Mouse (Mus musculus): ENCODE measurements around the gene Ptpn12.
A peak's percentile ranks its signal among the peaks of the same experiment; 100 is the strongest.

The Ptpn12 gene

DNA sequence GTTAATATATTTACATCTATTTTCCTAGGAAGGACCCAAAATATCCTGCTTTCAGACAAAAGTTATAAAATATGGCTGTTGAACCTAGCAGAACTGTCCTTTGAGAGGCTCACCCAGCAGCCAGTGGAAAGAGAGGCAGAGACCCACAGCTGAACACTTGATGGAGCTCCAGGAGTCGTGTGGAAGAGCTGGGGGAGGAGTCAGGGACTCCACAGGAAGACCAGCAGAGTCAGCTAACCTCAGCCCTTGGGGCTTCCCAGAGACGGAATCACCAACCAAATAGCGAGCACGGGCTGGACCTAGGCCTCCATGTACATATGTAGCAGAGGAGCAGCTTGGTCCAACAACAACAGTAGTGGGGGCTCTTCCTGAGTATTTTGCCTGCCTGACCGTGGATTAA, 38.6 kb downstream of the Ptpn12 start:
- peak; percentile 21 to 29 for DNase-seq

GRCm38 (mm10) chr5:21010908-21011307, 44.8 kb downstream of the Ptpn12 start:
- no peak for DNase-seq

DNA sequence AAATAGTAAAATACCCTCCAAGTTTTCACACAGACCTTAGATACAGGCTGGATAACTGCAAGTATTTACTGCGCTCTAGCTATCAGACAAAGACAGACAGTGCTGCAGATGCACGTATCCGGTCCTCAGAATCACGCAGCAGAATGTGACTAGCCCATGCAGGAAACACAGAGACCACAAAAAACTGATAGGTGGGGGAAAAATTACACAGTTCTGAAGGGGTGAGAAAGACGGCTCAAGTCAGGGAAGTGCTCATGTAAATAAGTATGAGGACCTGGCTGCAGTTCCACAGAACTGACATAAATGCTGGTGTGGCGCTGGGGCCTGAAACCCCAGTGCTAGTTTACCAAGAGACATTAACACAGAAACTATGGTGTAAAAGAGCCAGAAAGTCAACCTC, 53.0 kb downstream of the Ptpn12 start:
- no peak for DNase-seq

DNA sequence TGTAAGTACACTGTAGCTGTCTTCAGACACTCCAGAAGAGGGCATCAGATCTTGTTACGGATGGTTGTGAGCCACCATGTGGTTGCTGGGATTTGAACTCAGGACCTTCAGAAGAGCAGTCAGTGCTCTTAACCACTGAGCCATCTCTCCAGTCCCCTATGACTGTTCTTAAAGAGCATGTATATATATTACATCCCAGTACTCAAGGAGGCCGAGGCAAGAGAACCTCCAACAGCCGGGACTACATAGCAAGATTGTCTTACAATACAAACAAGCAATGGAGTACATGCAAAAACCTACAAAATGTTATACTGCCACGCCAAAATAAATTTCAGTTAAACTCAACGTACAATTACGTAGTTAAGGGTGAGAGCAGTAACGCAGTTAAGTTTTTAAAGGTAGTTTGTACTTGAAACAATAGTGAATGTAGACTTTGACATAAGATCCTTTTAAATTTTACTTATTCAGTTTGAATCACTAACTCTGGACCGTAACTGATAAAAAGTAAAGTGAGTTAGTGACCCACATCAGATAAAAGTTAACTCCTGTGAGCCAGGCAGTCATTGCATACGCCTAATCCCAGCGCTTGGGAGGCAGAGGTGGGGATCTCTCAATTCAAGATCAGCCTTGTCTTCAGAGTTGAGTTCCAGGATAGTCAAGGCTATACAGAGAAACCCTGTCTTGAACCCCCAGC, 53.9 kb downstream of the Ptpn12 start:
- DNase-seq: no peak

- no peak for DNase-seq
Observed at GRCm38 (mm10) chr5:20998427-20998826, 57.3 kb downstream of the Ptpn12 start.

DNA sequence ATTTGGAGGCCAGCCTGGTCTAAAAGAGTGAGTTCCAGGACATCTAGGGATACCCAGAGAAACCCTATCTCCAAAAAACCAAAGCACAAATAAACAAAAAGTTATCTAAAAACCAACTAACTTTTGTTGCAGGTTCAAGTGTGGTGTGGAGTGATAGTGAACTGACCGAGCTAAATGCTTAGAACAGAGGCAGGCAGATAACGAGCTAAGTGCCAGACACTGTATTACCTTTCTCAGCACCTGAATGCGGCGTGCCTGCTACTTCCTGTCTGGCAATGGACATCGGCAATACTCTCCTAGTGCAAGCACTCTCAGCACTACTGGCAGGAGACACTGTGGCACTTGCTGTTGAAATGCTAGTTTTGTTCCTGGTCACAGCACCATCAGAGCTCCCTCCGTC, 58.2 kb downstream of the Ptpn12 start:
- DNase-seq: no peak

GRCm38 (mm10) chr5:20990062-20990809, 65.5 kb downstream of the Ptpn12 start:
- DNase-seq: no peak

DNA sequence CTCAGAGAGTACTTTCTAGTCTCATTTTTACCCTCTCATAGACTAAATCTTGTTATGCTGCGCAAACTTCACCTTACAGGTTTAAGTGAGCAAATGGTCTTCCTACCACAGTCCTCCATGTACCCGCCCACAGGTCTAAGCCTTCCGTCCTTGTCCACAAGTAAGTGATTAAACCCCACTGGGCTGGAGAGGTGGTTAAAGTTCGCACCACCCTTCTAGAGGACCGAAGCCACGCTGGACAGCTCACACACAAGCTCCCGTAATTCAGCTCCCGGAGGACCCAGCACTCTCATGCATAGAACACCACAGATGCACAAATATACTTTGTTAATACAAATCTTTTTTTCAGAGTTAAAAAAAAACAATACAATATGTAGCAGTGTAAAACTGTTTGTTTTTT, 69.4 kb downstream of the Ptpn12 start:
- no peak for DNase-seq

- DNase-seq: no peak
Observed at GRCm38 (mm10) chr5:20983505-20983904, 72.2 kb downstream of the Ptpn12 start.

GRCm38 (mm10) chr5:20974690-20975089, 81.0 kb downstream of the Ptpn12 start:
- no peak for DNase-seq

DNA sequence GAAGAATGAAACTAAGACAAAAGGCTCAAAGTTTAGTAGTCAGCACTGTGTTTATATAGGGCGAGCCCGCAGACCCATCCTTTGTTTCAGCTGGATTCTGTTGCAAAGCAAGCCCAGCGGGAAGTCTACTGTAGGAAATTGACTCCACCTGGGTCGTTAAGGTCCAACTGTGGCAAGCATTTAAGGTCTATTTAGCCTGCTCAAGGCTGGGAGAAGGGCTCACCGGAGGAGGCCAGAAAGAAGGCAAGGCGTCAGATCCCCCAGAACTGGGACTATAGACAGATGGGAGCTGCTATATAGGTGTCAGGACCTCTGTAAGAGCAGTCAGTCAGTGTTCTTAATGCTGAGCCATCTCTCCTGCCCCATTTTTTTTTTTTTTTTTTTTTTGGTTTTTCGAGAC, 81.7 kb downstream of the Ptpn12 start:
- DNase-seq: no peak

DNA sequence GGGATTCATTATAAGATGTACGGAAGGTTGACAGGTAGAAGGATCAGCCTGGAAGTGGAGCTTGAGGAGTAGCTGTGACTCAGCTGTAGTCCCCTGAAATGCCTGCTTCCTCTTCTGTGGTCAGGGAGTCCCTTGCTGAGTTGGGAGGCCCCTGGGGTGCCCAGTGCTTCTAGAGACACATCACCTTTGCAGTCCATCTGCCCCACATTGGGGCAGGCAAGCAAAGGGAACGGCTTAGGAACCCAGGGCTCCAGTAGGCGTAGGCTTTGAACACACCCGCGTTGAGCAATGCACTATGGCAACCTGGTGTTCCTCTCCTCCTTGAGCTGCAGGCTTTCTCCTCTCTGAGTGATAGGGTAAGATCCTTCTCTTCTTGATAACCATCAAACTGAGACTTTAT, 82.6 kb downstream of the Ptpn12 start:
- no peak for DNase-seq

GRCm38 (mm10) chr5:20968963-20969362, 86.7 kb downstream of the Ptpn12 start:
- DNase-seq: peak; percentile 54 to 61

- DNase-seq: no peak
Observed at GRCm38 (mm10) chr5:20968493-20968892, 87.2 kb downstream of the Ptpn12 start.

GRCm38 (mm10) chr5:20967942-20968341, 87.8 kb downstream of the Ptpn12 start:
- no peak for DNase-seq

DNA sequence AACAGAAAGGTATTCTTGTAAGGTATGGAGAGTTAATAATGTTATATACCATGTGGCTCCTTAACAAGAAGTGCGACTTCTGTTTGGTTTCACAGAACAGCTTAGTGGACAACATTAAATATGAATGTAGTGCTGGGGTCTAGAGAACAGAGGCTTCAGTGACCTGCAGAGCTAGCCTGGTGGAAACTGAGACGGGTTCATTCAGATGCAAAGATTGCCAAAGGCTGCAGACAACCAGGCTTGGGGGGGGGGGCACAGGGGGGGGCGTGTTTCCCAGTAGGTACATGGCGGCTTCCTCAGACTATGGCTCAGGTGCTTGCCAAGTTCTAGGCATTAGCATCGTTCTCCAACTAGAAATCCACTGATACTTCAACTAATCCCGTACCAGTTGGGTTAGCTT, 91.3 kb downstream of the Ptpn12 start:
- no peak for DNase-seq

- DNase-seq: no peak
Observed at GRCm38 (mm10) chr5:20963295-20963694, 92.4 kb downstream of the Ptpn12 start.

DNA sequence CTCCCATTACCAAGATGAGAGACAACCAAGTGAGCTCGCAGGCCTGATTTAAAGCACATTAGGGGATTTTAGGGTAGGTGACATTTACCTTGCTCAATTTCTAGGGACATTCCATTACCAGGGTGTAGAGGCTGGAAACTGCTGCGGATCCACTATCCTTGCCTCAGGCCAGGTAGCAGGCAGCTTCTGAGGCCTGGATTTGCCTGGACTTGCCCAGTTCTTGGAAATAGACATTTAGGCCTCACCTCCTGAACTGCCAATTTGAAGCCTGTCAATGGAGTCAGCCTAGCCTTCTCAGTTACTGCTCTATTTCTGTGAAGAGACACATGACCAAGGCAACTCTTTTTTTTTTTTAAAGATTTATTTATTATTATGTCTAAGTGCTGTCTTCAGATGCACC, 94.8 kb downstream of the Ptpn12 start:
- no peak for DNase-seq

DNA sequence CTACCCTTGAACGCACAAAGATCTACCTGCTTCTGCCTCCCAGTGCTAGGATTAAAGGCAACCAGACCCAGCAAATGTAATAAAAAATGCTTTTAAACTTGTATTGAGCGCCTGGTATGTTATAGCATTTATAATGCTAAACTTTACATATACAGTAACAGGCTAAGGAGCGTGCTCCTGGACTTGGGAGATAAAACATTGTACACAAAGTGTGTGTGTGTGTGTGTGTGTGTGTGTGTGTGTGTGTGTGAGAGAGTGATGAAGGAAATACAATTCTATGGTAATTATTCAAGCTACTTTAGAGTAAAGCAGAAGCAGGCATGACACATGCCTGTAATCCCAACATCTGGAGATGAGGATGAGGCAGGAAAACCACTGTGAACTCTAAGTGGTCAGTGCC, 99.4 kb downstream of the Ptpn12 start, which contains the start of gene Rsbn1l:
TSS of gene Rsbn1l (minus strand) at position 101 of the 400 bp plus-strand sequence.
- DNase-seq: no peak

DNA sequence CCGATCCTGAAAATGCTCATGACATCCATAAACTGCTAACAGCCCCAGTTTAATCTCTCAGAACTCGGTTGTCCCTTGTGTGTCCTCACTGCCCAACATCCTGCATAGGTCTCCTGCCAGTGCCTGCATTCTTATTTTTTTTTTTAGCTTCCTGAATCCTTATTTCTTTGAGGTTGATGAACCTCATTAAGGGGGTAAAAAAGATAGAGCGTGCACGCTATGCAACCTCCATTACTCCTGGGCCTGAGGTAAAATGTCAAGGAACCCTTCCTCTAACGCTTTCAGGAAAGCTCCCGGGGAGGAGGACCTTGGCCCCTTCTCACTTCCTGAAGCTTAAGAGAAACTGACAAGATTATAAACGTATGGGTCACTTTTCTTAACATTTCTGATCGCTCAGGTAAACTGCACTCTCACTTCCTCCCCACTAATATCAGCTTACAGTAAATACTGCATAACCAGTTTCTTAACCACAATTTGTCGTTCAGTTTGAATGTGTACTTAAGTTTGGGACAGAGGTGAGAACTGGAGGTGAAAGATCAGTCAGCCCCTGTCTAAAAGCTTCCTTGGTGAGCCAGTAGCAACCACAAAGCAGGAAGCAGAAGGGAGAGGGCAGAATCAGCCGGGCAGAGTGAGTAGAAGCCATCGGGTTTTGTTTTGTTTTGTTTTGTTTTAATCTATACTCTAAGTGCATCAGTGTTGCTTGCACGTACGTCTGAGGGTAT, 100.4 kb downstream of the Ptpn12 start:
- peak in 1 of 2 experiments; percentile 10 for DNase-seq

DNA sequence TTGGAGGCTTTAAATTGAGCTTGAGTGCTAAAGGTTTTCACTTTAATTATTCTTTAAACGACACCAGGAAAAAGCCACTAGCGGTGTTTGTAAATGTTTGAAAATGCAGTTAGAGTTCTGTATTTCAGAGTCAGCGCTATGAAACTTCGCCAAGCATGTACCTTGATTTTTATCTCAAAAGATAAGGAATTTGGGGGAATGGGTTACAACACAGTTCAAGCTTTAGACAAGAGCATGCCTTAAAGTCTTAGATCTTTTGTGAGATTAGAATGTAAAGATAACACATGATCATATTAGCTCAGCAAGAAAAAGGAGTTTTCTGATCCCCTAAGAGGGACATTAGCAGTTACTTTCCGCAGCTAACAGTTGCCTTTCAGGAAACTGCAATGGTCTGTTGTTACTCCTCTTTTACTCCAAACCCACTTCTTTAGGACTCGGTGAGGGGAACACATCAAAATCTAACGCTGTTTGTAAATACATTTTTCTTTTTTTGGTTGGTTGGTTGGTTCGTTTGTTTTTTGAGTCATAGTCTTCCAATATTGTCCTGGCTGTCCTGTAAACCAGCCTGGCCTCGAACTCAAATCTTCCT, 103.3 kb downstream of the Ptpn12 start:
- no peak for DNase-seq

- peak; percentile 98 for DNase-seq
Observed at GRCm38 (mm10) chr5:20951666-20952281, 103.9 kb downstream of the Ptpn12 start.
